Mouse (Mus musculus) neural tube, embryonic 12.5 days (tissue): ENCODE results near the gene Pdzd2. TPM values are rescaled to one million over a fixed set of nuclear protein-coding genes. Genes with fewer than 3 reads are reported as not detected.
A peak's percentile ranks its signal among the peaks of the same experiment; 100 is the strongest.

Source experiments
- ATAC-seq: fragments of 200-750 bp; cut with Nextera tagmentation; 2 replicates; pipeline ENCODE4 v1.8.0; 2017; ENCODE audit warnings: low read depth, mild to moderate bottlenecking, moderate TSS enrichment, moderate library complexity; ENCODE audit not compliant: low FRiP score
- H3K27ac ChIP-seq: fragments of 300-500 bp; sonication (generic); 2 replicates; pipeline ENCODE4 v1.5.1; 2016
- H3K27me3 ChIP-seq: fragments of 300-500 bp; sonication (generic); replicated peaks from 2 replicates; pipeline ENCODE4 v1.6.1; 2016; ENCODE audit warnings: mild to moderate bottlenecking
- H3K36me3 ChIP-seq: fragments of 300-500 bp; sonication (generic); 2 replicates; pipeline ENCODE4 v1.6.1; 2016; ENCODE audit warnings: mild to moderate bottlenecking
- H3K4me1 ChIP-seq: fragments of 300-500 bp; sonication (generic); 2 replicates; pipeline ENCODE4 v1.6.1; 2016
- H3K4me2 ChIP-seq: fragments of 300-500 bp; sonication (generic); replicated peaks from 2 replicates; pipeline ENCODE4 v1.6.1; 2016; ENCODE audit warnings: mild to moderate bottlenecking
- H3K4me3 ChIP-seq: fragments of 300-500 bp; sonication (generic); 2 replicates; pipeline ENCODE4 v1.5.1; 2016
- H3K9ac ChIP-seq: fragments of 300-500 bp; sonication (generic); 2 replicates; pipeline ENCODE4 v1.6.1; 2016; ENCODE audit warnings: mild to moderate bottlenecking
- H3K9me3 ChIP-seq: fragments of 300-500 bp; sonication (generic); 2 replicates; pipeline ENCODE4 v1.6.1; 2016; ENCODE audit warnings: mild to moderate bottlenecking
- WGBS: fragments of 180-500 bp; shearing (Covaris S2); methylation state at CpG from one replicate; pipeline ENCODE4 v1.1.7; 2016; 5-methylcytosine and 5-hydroxymethylcytosine counted together
- polyA plus RNA-seq: library from polyadenylated mRNA; unstranded; fragments of >200 nt; fragmentation: Nextera tagmentation; extraction: Ambion mirVana; gene quantifications from 2 replicates; pipeline ENCODE4 v1.2.1, GENCODE M21; 2016

The Pdzd2 gene
- polyA plus RNA-seq, 1 experiment from 2014 or later: 7.3 TPM

DNA sequence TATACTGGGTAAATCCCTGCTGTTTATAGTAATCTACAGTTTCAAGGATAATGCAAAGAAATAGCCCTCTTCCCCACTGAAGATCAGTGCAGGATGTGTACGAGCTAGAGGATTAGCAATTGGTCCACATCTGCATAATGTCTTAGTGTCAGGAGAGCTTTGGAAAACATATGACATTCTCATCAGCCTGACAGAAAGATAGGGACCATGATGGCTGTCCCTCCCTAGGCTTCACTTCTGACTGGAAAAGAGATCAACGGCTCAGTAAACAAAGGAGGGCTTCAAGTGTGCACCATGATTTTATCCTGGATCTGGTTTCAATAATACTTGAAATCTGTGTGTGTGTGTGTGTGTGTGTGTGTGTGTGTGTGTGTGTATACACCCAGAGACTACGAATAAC, 186.5 kb downstream of the Pdzd2 start:
- H3K9ac ChIP-seq: no peak overlapping the region
- no peak overlapping the region for H3K27ac ChIP-seq
- no peak overlapping the region for H3K4me3 ChIP-seq
- no peaks in the 10 kb centered on the region for H3K9me3 ChIP-seq
- no peak overlapping the region for H3K4me2 ChIP-seq
- H3K4me1 ChIP-seq: peaks cover 16% of the 10 kb centered on the region
- H3K36me3 ChIP-seq: no peaks in the 10 kb centered on the region
- WGBS: 73% methylated on average over 3 of the region's 3 CpGs
- H3K27me3 ChIP-seq: peaks cover 2% of the 10 kb centered on the region; the same call in 1 of the 2 replicates
- ATAC-seq: no peak

DNA sequence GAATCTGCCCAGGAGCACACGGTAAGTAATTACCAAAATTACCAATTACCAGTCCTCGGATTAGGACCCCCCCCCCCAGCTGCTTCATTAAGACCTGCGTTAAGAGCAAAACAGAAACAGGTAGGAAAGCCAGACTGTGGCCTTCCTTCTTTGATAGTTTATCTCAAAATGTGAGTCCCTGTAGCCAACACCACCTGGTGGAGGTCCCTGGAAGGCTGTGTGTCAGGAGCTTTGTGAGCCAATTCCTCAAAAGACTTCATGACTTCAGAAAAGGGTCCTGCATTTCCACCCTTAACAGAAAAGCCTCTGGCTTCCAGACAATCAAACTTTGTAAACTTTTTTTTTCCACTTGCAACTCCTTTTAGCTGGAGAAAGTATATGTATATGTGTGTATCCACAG, 188.8 kb downstream of the Pdzd2 start:
- ATAC-seq: no peak
- Histone ChIP-seq H3K4me3 (no peak overlapping the region), H3K36me3 (no peaks in the 10 kb centered on the region), H3K27me3 (peaks cover 2% of the 10 kb centered on the region; the same call in 1 of the 2 replicates), H3K27ac (no peak overlapping the region), H3K9ac (no peak overlapping the region), H3K4me2 (no peak overlapping the region), H3K9me3 (no peaks in the 10 kb centered on the region), H3K4me1 (peaks cover 16% of the 10 kb centered on the region)
- WGBS: 33% methylated on average over 3 of the region's 3 CpGs

GRCm38 (mm10) chr15:12550376-12550775, 189.3 kb downstream of the Pdzd2 start:
- H3K4me3 ChIP-seq: no peak overlapping the region
- H3K4me2 ChIP-seq: peak overlapping the region; percentile 98
- no peak overlapping the region for H3K27ac ChIP-seq
- 34% methylated on average over 9 of the region's 9 CpGs for WGBS
- no peak overlapping the region for H3K9ac ChIP-seq
- no peaks in the 10 kb centered on the region for H3K9me3 ChIP-seq
- ATAC-seq: no peak
- H3K27me3 ChIP-seq: peaks cover 2% of the 10 kb centered on the region; the same call in 1 of the 2 replicates
- H3K4me1 ChIP-seq: peaks cover 17% of the 10 kb centered on the region
- no peaks in the 10 kb centered on the region for H3K36me3 ChIP-seq

GRCm38 (mm10) chr15:12549919-12550305, 189.8 kb downstream of the Pdzd2 start:
- no peak overlapping the region for H3K27ac ChIP-seq
- H3K9me3 ChIP-seq: no peaks in the 10 kb centered on the region
- no peaks in the 10 kb centered on the region for H3K36me3 ChIP-seq
- H3K4me1 ChIP-seq: peaks cover 21% of the 10 kb centered on the region
- WGBS: 1% methylated on average over 13 of the region's 13 CpGs
- H3K27me3 ChIP-seq: peaks cover 2% of the 10 kb centered on the region; the same call in 1 of the 2 replicates
- peak overlapping the region; percentile 48 for H3K4me3 ChIP-seq
- H3K9ac ChIP-seq: no peak overlapping the region
- H3K4me2 ChIP-seq: peak overlapping the region; percentile 98
- ATAC-seq: peak; percentile 58; the same call in 1 of the 2 replicates

- peaks cover 21% of the 10 kb centered on the region for H3K4me1 ChIP-seq
- no peaks in the 10 kb centered on the region for H3K36me3 ChIP-seq
- peak; percentile 49; the same call in 1 of the 2 replicates for ATAC-seq
- H3K4me2 ChIP-seq: peak overlapping the region; percentile 98
- no peaks in the 10 kb centered on the region for H3K9me3 ChIP-seq
- peak overlapping the region; percentile 48 for H3K4me3 ChIP-seq
- under 1% methylated on average over 28 of the region's 28 CpGs for WGBS
- H3K9ac ChIP-seq: peak overlapping the region; percentile 61
- H3K27ac ChIP-seq: no peak overlapping the region
- peaks cover 2% of the 10 kb centered on the region; the same call in 1 of the 2 replicates for H3K27me3 ChIP-seq
These were observed 190.3 kb downstream of the Pdzd2 start for GRCm38 (mm10) chr15:12549271-12549918.

GRCm38 (mm10) chr15:12548696-12549095, 191.0 kb downstream of the Pdzd2 start:
- 37% methylated on average over 4 of the region's 4 CpGs for WGBS
- Histone ChIP-seq H3K36me3 (no peaks in the 10 kb centered on the region), H3K27ac (no peak overlapping the region), H3K4me2 (peak overlapping the region; percentile 98), H3K4me1 (peaks cover 21% of the 10 kb centered on the region), H3K9me3 (no peaks in the 10 kb centered on the region), H3K4me3 (no peak overlapping the region), H3K9ac (no peak overlapping the region), H3K27me3 (peaks cover 2% of the 10 kb centered on the region; the same call in 1 of the 2 replicates)
- ATAC-seq: no peak

DNA sequence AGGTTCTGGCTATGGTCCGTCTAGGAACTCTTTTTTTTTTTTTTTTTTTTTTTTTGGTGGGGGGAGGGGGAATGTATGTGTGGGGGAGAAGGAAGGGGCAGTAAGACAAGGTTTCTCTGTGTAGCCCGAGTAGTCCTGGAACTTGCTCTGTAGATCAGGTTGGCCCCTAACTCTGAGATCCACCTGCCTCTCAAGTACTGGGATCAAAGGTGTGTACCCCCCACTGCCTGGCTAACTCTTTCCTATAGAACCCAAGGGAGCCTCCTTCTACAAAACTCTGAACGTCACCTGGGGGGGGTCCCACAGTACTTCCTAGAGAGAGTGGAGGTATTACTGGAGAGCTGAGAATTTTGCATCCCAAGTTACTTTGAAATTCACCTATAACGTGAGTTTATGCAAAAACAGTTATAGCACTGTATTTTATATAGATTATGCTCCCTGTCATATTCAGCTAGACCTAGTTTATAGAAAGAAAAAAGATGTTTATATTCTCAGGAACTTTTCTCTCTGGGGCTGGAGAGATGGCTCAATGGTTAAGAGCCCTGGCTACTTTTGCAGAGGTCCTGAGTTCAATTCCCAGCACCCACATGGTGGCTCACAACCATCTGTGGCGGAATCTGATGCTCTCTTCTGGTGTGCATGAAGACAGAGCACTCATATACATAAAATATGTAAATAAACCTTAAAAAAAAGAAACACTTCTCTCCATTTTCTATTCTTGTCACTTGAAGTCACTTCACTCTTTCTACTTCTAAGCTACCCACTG, 191.9 kb downstream of the Pdzd2 start:
- no peak for ATAC-seq

DNA sequence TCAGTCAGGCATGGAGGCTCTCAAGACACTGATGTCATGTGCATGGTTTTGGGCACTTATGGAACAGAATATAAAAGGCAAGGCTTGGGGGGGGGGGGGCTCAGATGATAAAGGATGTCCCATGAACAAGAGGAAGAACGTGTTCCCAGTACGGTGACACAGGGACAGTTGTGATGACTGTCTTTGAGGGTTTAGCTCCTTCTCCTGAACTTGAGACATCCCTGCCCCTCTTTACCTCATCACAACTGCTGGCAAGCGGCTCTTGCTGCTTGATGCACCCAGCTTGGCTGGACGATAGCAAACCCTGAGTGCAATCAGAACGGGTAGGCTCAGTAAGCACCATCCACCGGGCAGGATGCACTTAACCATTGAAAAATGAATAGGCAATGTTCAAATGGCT, 192.9 kb downstream of the Pdzd2 start:
- Histone ChIP-seq H3K36me3 (no peaks in the 10 kb centered on the region), H3K27me3 (peaks cover 2% of the 10 kb centered on the region; the same call in 1 of the 2 replicates), H3K4me2 (no peak overlapping the region), H3K4me1 (peaks cover 21% of the 10 kb centered on the region), H3K27ac (no peak overlapping the region), H3K9me3 (no peaks in the 10 kb centered on the region), H3K9ac (no peak overlapping the region), H3K4me3 (no peak overlapping the region)
- WGBS: 89% methylated on average over 6 of the region's 6 CpGs
- ATAC-seq: no peak

More for the DNA sequence above, 191.9 kb downstream of the Pdzd2 start:
- Histone ChIP-seq H3K4me2 (no peak overlapping the region), H3K4me1 (peaks cover 21% of the 10 kb centered on the region), H3K4me3 (no peak overlapping the region), H3K36me3 (no peaks in the 10 kb centered on the region), H3K27ac (no peak overlapping the region), H3K27me3 (peaks cover 2% of the 10 kb centered on the region; the same call in 1 of the 2 replicates), H3K9me3 (no peaks in the 10 kb centered on the region), H3K9ac (no peak overlapping the region)
- WGBS: 73% methylated on average over 5 of the region's 5 CpGs

GRCm38 (mm10) chr15:12545671-12546070, 194.1 kb downstream of the Pdzd2 start:
- 74% methylated on average over 6 of the region's 6 CpGs for WGBS
- H3K9ac ChIP-seq: no peak overlapping the region
- no peaks in the 10 kb centered on the region for H3K9me3 ChIP-seq

DNA sequence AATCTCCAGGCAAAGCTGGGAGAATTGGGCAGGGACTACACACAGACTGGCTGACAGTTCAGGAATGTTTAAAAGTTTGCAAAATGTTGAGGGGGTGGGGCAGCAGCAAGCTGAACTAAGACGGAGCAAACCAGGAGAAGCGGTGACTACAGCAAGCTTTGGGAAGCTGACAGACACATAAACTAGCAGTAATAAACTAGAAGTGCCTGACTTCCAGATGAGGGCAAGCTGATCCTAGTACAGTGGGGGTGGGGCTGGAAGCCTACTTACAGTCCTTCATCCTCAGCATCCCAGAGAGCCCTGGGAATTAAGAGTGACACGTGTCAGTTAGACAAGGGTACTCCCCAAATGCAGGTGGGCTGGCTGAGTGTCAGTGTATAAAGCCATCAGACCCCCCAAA, 194.5 kb downstream of the Pdzd2 start:
- Histone ChIP-seq H3K4me2 (no peak overlapping the region), H3K4me1 (peaks cover 20% of the 10 kb centered on the region), H3K9me3 (no peaks in the 10 kb centered on the region), H3K27me3 (peaks cover 2% of the 10 kb centered on the region; the same call in 1 of the 2 replicates), H3K9ac (no peak overlapping the region), H3K4me3 (no peak overlapping the region), H3K36me3 (no peaks in the 10 kb centered on the region), H3K27ac (no peak overlapping the region)
- no peak for ATAC-seq
- 55% methylated on average over 3 of the region's 3 CpGs for WGBS

More at GRCm38 (mm10) chr15:12545671-12546070, 194.1 kb downstream of the Pdzd2 start:
- Histone ChIP-seq H3K27ac (no peak overlapping the region), H3K4me2 (no peak overlapping the region), H3K4me1 (peaks cover 21% of the 10 kb centered on the region), H3K36me3 (no peaks in the 10 kb centered on the region), H3K27me3 (peaks cover 2% of the 10 kb centered on the region; the same call in 1 of the 2 replicates), H3K4me3 (no peak overlapping the region)
- ATAC-seq: no peak

- H3K4me3 ChIP-seq: no peak overlapping the region
- WGBS: 79% methylated on average over 13 of the region's 13 CpGs
- no peak overlapping the region for H3K9ac ChIP-seq
- no peaks in the 10 kb centered on the region for H3K9me3 ChIP-seq
- H3K27me3 ChIP-seq: 0 out of 2 replicates have a peak, but pooled peaks cover 2% of the 10 kb centered on the region
- H3K4me1 ChIP-seq: peaks cover 6% of the 10 kb centered on the region
- H3K4me2 ChIP-seq: no peak overlapping the region
- H3K36me3 ChIP-seq: no peaks in the 10 kb centered on the region
- ATAC-seq: no peak
- H3K27ac ChIP-seq: no peak overlapping the region
These were observed 195.9 kb downstream of the Pdzd2 start for GRCm38 (mm10) chr15:12543686-12544325.

- H3K4me1 ChIP-seq: peaks cover 5% of the 10 kb centered on the region; the same call in 1 of the 2 replicates
- no peaks in the 10 kb centered on the region for H3K27me3 ChIP-seq
- no peaks in the 10 kb centered on the region for H3K36me3 ChIP-seq
- no peaks in the 10 kb centered on the region for H3K9me3 ChIP-seq
- H3K27ac ChIP-seq: no peak overlapping the region
- no peak for ATAC-seq
- no peak overlapping the region for H3K9ac ChIP-seq
- H3K4me3 ChIP-seq: no peak overlapping the region
- WGBS: 86% methylated on average over 6 of the region's 6 CpGs
- no peak overlapping the region for H3K4me2 ChIP-seq
These were observed 197.4 kb downstream of the Pdzd2 start for GRCm38 (mm10) chr15:12542316-12542715.
